Comparison of ENCODE assay signal across 24 mouse cellular contexts in genomic region chr11:72845526-72845925, GRCm38 (mm10).
"Had no signal": no experiment of that assay in that cellular context is flagged by ENCODE, and none has a peak within 500 bp of the region (broad histone marks: within the 10 kb centered on the region; RNA-seq: fewer than 3 reads in every experiment).

No protein-coding gene starts in this region.

- ATAC-seq: intestine, embryonic 15.5 days; liver, postnatal 0 days had no signal

- H3K9ac ChIP-seq: intestine, embryonic 15.5 days; kidney, embryonic 15.5 days; limb, embryonic 12.5 days; limb, embryonic 15.5 days; liver, embryonic 14.5 days; liver, postnatal 0 days; lung, embryonic 14.5 days; neural tube, embryonic 12.5 days; neural tube, embryonic 15.5 days had no signal

- H3K4me2 ChIP-seq: intestine, embryonic 15.5 days; kidney, embryonic 15.5 days; limb, embryonic 12.5 days; limb, embryonic 15.5 days; liver, embryonic 11.5 days; lung, embryonic 14.5 days; neural tube, embryonic 12.5 days; neural tube, embryonic 15.5 days had no signal

- H3K27me3 ChIP-seq: intestine, embryonic 15.5 days; kidney, embryonic 15.5 days; limb, embryonic 12.5 days; limb, embryonic 15.5 days; neural tube, embryonic 12.5 days; neural tube, embryonic 15.5 days had no signal

- DNase-seq: kidney, adult 11 months; kidney, adult 8-10 months; kidney, postnatal 10 days; kidney, postnatal 36 days; left cerebral cortex, postnatal 4 days; liver, postnatal 0 days; lung, embryonic 14.5 days; lung, postnatal 10 days; lung, postnatal 4 days; midbrain, embryonic 14.5 days; right cerebral cortex, adult 18-20 months; right cerebral cortex, postnatal 14 days; right cerebral cortex, postnatal 4 days; thymus, adult 2 months; thymus, postnatal 14 days had no signal

- H3K4me3 ChIP-seq: intestine, embryonic 15.5 days; kidney, embryonic 15.5 days; limb, embryonic 12.5 days; limb, embryonic 15.5 days; midbrain, embryonic 10.5 days; neural tube, embryonic 12.5 days; neural tube, embryonic 15.5 days had no signal

- H3K27ac ChIP-seq: intestine, embryonic 15.5 days; kidney, embryonic 15.5 days; limb, embryonic 12.5 days; limb, embryonic 15.5 days; liver, embryonic 14.5 days; midbrain, embryonic 10.5 days; neural tube, embryonic 12.5 days; neural tube, embryonic 15.5 days had no signal

- H3K9me3 ChIP-seq: intestine, embryonic 15.5 days; kidney, embryonic 15.5 days; limb, embryonic 12.5 days; limb, embryonic 15.5 days; midbrain, embryonic 10.5 days; neural tube, embryonic 12.5 days; neural tube, embryonic 15.5 days had no signal

- H3K4me1 ChIP-seq: intestine, embryonic 15.5 days; kidney, embryonic 15.5 days; limb, embryonic 12.5 days; limb, embryonic 15.5 days; midbrain, embryonic 10.5 days; neural tube, embryonic 12.5 days; neural tube, embryonic 15.5 days had no signal
